Mouse (Mus musculus): Measurements from ENCODE around the gene Csdc2. TPM values are rescaled to one million over a fixed set of nuclear protein-coding genes. Genes with fewer than 3 reads are reported as not detected.

Gene Csdc2
- polyA plus RNA-seq, 1 experiment = 6.8 TPM

- no peak overlapping the region for H3K27ac ChIP-seq (ENCODE audit: control insufficient read depth, insufficient read depth, low read length)
- H3K36me3 ChIP-seq (ENCODE audit: control insufficient read depth, insufficient read depth, low read length) = peaks cover 18% of the 10 kb centered on the region
- H3K4me3 ChIP-seq (ENCODE audit: control insufficient read depth, insufficient read depth, low read length) = no peak overlapping the region
- no peaks in the 10 kb centered on the region for H3K4me1 ChIP-seq (replicated peaks; ENCODE audit: control insufficient read depth, insufficient read depth, low read length)
- TF ChIP-seq CTCF (IDR thresholded peaks at IDR 0.05; ENCODE audit: borderline replicate concordance, control insufficient read depth, extremely low read depth, insufficient read depth, low read length, poor library complexity) (no peak), POLR2A (IDR thresholded peaks at IDR 0.05; ENCODE audit: control insufficient read depth, extremely low read depth, insufficient read depth, low read length, poor library complexity) (no peak)
- H3K27me3 ChIP-seq (ENCODE audit: control insufficient read depth, insufficient read depth, low read length) = no peaks in the 10 kb centered on the region
- no peak for DNase-seq
- WGBS = 97% methylated on average over 5 of the region's 5 CpGs
Observed at GRCm38 (mm10) chr15:81950716-81951115, 14.2 kb downstream of the Csdc2 start.

GRCm38 (mm10) chr15:81951159-81951558 lies 14.6 kb downstream of the Csdc2 start:
- H3K4me1 ChIP-seq (replicated peaks; ENCODE audit: control insufficient read depth, insufficient read depth, low read length) = no peaks in the 10 kb centered on the region
- 95% methylated on average over 9 of the region's 9 CpGs for WGBS
- H3K27ac ChIP-seq (ENCODE audit: control insufficient read depth, insufficient read depth, low read length) = no peak overlapping the region
- TF ChIP-seq POLR2A (IDR thresholded peaks at IDR 0.05; ENCODE audit: control insufficient read depth, extremely low read depth, insufficient read depth, low read length, poor library complexity) = no peak
- no peak for TF ChIP-seq CTCF (IDR thresholded peaks at IDR 0.05; ENCODE audit: borderline replicate concordance, control insufficient read depth, extremely low read depth, insufficient read depth, low read length, poor library complexity)
- no peak for DNase-seq
- H3K36me3 ChIP-seq (ENCODE audit: control insufficient read depth, insufficient read depth, low read length) = peaks cover 21% of the 10 kb centered on the region
- H3K4me3 ChIP-seq (ENCODE audit: control insufficient read depth, insufficient read depth, low read length) = no peak overlapping the region
- no peaks in the 10 kb centered on the region for H3K27me3 ChIP-seq (ENCODE audit: control insufficient read depth, insufficient read depth, low read length)

GRCm38 (mm10) chr15:81952310-81952709 lies 15.8 kb downstream of the Csdc2 start:
- H3K4me1 ChIP-seq (replicated peaks; ENCODE audit: control insufficient read depth, insufficient read depth, low read length) = no peaks in the 10 kb centered on the region
- H3K36me3 ChIP-seq (ENCODE audit: control insufficient read depth, insufficient read depth, low read length) = peaks cover 21% of the 10 kb centered on the region
- H3K27me3 ChIP-seq (ENCODE audit: control insufficient read depth, insufficient read depth, low read length) = no peaks in the 10 kb centered on the region
- 98% methylated on average over 4 of the region's 4 CpGs for WGBS
- no peak overlapping the region for H3K27ac ChIP-seq (ENCODE audit: control insufficient read depth, insufficient read depth, low read length)
- no peak for DNase-seq
- TF ChIP-seq CTCF (IDR thresholded peaks at IDR 0.05; ENCODE audit: borderline replicate concordance, control insufficient read depth, extremely low read depth, insufficient read depth, low read length, poor library complexity) (no peak), POLR2A (IDR thresholded peaks at IDR 0.05; ENCODE audit: control insufficient read depth, extremely low read depth, insufficient read depth, low read length, poor library complexity) (no peak)
- no peak overlapping the region for H3K4me3 ChIP-seq (ENCODE audit: control insufficient read depth, insufficient read depth, low read length)

- Histone ChIP-seq H3K4me3 (ENCODE audit: control insufficient read depth, insufficient read depth, low read length) (no peak overlapping the region), H3K4me1 (replicated peaks; ENCODE audit: control insufficient read depth, insufficient read depth, low read length) (no peaks in the 10 kb centered on the region), H3K36me3 (ENCODE audit: control insufficient read depth, insufficient read depth, low read length) (peaks cover 21% of the 10 kb centered on the region), H3K27ac (ENCODE audit: control insufficient read depth, insufficient read depth, low read length) (no peak overlapping the region), H3K27me3 (ENCODE audit: control insufficient read depth, insufficient read depth, low read length) (no peaks in the 10 kb centered on the region)
- 96% methylated on average over 9 of the region's 9 CpGs for WGBS
- DNase-seq = no peak
- TF ChIP-seq POLR2A (IDR thresholded peaks at IDR 0.05; ENCODE audit: control insufficient read depth, extremely low read depth, insufficient read depth, low read length, poor library complexity) = no peak
- TF ChIP-seq CTCF (IDR thresholded peaks at IDR 0.05; ENCODE audit: borderline replicate concordance, control insufficient read depth, extremely low read depth, insufficient read depth, low read length, poor library complexity) = no peak
Observed at GRCm38 (mm10) chr15:81954151-81954583, 17.6 kb downstream of the Csdc2 start.

- WGBS = 98% methylated on average over 6 of the region's 6 CpGs
- H3K27me3 ChIP-seq (ENCODE audit: control insufficient read depth, insufficient read depth, low read length) = no peaks in the 10 kb centered on the region
- peaks cover 21% of the 10 kb centered on the region for H3K36me3 ChIP-seq (ENCODE audit: control insufficient read depth, insufficient read depth, low read length)
- H3K4me1 ChIP-seq (replicated peaks; ENCODE audit: control insufficient read depth, insufficient read depth, low read length) = peaks cover 2% of the 10 kb centered on the region; the same call in 1 of the 2 replicates
- no peak overlapping the region for H3K27ac ChIP-seq (ENCODE audit: control insufficient read depth, insufficient read depth, low read length)
- no peak overlapping the region for H3K4me3 ChIP-seq (ENCODE audit: control insufficient read depth, insufficient read depth, low read length)
- no peak for DNase-seq
- no peak for TF ChIP-seq CTCF (IDR thresholded peaks at IDR 0.05; ENCODE audit: borderline replicate concordance, control insufficient read depth, extremely low read depth, insufficient read depth, low read length, poor library complexity)
- TF ChIP-seq POLR2A (IDR thresholded peaks at IDR 0.05; ENCODE audit: control insufficient read depth, extremely low read depth, insufficient read depth, low read length, poor library complexity) = no peak
Observed at GRCm38 (mm10) chr15:81954716-81955115, 18.2 kb downstream of the Csdc2 start.

GRCm38 (mm10) chr15:81955414-81955813 lies 18.9 kb downstream of the Csdc2 start:
- peaks cover 3% of the 10 kb centered on the region; the same call in 1 of the 2 replicates for H3K4me1 ChIP-seq (replicated peaks; ENCODE audit: control insufficient read depth, insufficient read depth, low read length)
- H3K36me3 ChIP-seq (ENCODE audit: control insufficient read depth, insufficient read depth, low read length) = peaks cover 21% of the 10 kb centered on the region
- TF ChIP-seq CTCF (IDR thresholded peaks at IDR 0.05; ENCODE audit: borderline replicate concordance, control insufficient read depth, extremely low read depth, insufficient read depth, low read length, poor library complexity) (no peak), POLR2A (IDR thresholded peaks at IDR 0.05; ENCODE audit: control insufficient read depth, extremely low read depth, insufficient read depth, low read length, poor library complexity) (no peak)
- 97% methylated on average over 15 of the region's 15 CpGs for WGBS
- no peaks in the 10 kb centered on the region for H3K27me3 ChIP-seq (ENCODE audit: control insufficient read depth, insufficient read depth, low read length)
- DNase-seq = no peak
- no peak overlapping the region for H3K4me3 ChIP-seq (ENCODE audit: control insufficient read depth, insufficient read depth, low read length)
- no peak overlapping the region for H3K27ac ChIP-seq (ENCODE audit: control insufficient read depth, insufficient read depth, low read length)

GRCm38 (mm10) chr15:81956457-81956856 lies 19.9 kb downstream of the Csdc2 start:
- peak; percentile 66 for DNase-seq
- Histone ChIP-seq H3K4me3 (ENCODE audit: control insufficient read depth, insufficient read depth, low read length) (no peak overlapping the region), H3K27ac (ENCODE audit: control insufficient read depth, insufficient read depth, low read length) (no peak overlapping the region), H3K27me3 (ENCODE audit: control insufficient read depth, insufficient read depth, low read length) (no peaks in the 10 kb centered on the region), H3K4me1 (replicated peaks; ENCODE audit: control insufficient read depth, insufficient read depth, low read length) (peaks cover 4% of the 10 kb centered on the region; the same call in 1 of the 2 replicates), H3K36me3 (ENCODE audit: control insufficient read depth, insufficient read depth, low read length) (peaks cover 21% of the 10 kb centered on the region)
- TF ChIP-seq POLR2A (IDR thresholded peaks at IDR 0.05; ENCODE audit: control insufficient read depth, extremely low read depth, insufficient read depth, low read length, poor library complexity) (no peak), CTCF (IDR thresholded peaks at IDR 0.05; ENCODE audit: borderline replicate concordance, control insufficient read depth, extremely low read depth, insufficient read depth, low read length, poor library complexity) (peak; percentile 94)
- WGBS = 75% methylated on average over 8 of the region's 8 CpGs
